Mouse (Mus musculus) heart, adult 2 months (tissue): ENCODE measurements around the gene Stk39.

Source experiments
- CTCF ChIP-seq: fragments of 200-600 bp; IDR thresholded peaks from 2 replicates; pipeline ENCODE4 v1.8.1; 2022; ENCODE audit warnings: antibody characterized with exemption, mild to moderate bottlenecking, moderate library complexity
- EP300 ChIP-seq: fragments of 200-500 bp; IDR thresholded peaks from 2 replicates; pipeline ENCODE4 v1.6.1; 2011; ENCODE audit warnings: low read depth, low read length, control low read depth; ENCODE audit not compliant: insufficient read depth
- POLR2A ChIP-seq: fragments of 200-500 bp; IDR thresholded peaks from 2 replicates; pipeline ENCODE4 v1.6.1; 2011; ENCODE audit warnings: mild to moderate bottlenecking, low read depth, low read length, control low read depth; ENCODE audit not compliant: insufficient read depth

DNA sequence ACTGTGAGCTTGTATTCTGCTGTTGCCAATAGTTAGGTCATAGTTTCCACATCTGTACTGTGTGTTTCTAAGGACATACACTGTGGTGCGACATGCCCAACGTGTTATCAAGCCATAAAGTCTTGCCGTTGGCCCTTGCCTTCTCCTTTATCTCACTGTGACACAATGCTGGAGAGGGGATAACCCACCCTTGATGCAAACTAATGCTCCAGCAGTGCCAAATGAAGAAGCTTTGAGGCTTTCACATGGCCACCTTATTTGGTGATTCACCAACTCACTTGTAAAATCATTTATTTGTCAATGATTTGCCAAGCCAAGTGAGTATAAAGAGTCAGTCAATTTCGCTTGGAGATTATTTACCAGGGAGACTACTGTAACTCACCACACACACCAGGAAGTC is 46.0 kb downstream of the Stk39 start:
- TF ChIP-seq POLR2A (no peak), CTCF (no peak), EP300 (no peak)
